Mouse (Mus musculus) testis, adult 2 months (tissue): ENCODE measurements around the gene Atp10a.

Experiments used
- CTCF ChIP-seq: fragments of 200-500 bp; IDR thresholded peaks from 2 replicates; pipeline ENCODE4 v1.5.1; 2012; ENCODE audit warnings: low read depth, mild to moderate bottlenecking, inconsistent platforms, low read length, moderate library complexity; ENCODE audit not compliant: control insufficient read depth, insufficient read depth, insufficient replicate concordance
- POLR2A ChIP-seq: fragments of 200-500 bp; IDR thresholded peaks from 2 replicates; pipeline ENCODE4 v1.6.1; 2012; ENCODE audit warnings: low read depth, mild to moderate bottlenecking, inconsistent platforms, low read length, moderate library complexity; ENCODE audit not compliant: control insufficient read depth

GRCm38 (mm10) chr7:58866865-58867614 lies 211.1 kb downstream of the Atp10a start:
- TF ChIP-seq POLR2A = no peak
- TF ChIP-seq CTCF = no peak
